ENCODE assay signal across 7 mouse cellular contexts in the genomic region with DNA sequence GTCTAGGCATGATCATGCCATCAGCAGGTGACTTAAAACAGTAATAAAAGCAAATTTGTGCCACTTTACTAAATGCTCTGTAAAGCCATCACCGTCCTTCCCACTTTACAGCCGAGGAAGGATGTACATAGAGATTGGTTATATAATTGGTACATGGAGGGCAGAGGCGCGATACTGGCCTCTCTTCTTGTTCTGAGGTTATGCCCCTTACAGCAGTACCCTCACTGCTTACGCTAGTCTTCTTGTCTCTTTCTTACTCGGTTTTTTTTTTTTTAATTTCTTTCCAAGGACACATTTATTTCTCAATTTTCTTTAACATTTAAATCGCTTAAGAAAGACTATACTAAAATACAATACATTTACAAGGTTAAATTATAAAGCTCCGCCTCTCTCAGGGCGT. TPM values are rescaled to one million over a fixed set of nuclear protein-coding genes. Genes with fewer than 3 reads are reported as not detected.
DNase-seq lines count a peak whose midpoint lies in the region; ATAC-seq and TF ChIP-seq lines count a peak whose summit lies in the region.

No protein-coding gene starts in this region.

- no peak for TF ChIP-seq CTCF in embryonic fibroblast, embryonic 13.5 days (IDR thresholded peaks at IDR 0.05; ENCODE audit: borderline replicate concordance, insufficient read depth, low read length)

- 20% methylated on average over 9 of the region's 9 CpGs for WGBS in lung, embryonic 16.5 days
- whole genome bisulfite sequencing in intestine, embryonic 15.5 days: 22% methylated on average over 9 of the region's 9 CpGs
- 27% methylated on average over 9 of the region's 9 CpGs for WGBS in neural tube, embryonic 14.5 days

- H3K9ac ChIP-seq in lung, embryonic 16.5 days (ENCODE audit: low read length): peak overlapping the region; percentile 52; the same call in 1 of the 2 replicates
- no peak overlapping the region for H3K9ac ChIP-seq in intestine, embryonic 15.5 days
- 0 out of 2 replicates have a peak overlapping the region, but pooled peaks have one; percentile 1 for H3K9ac ChIP-seq in neural tube, embryonic 14.5 days (replicated peaks; ENCODE audit: low read depth, low read length)

- H3K36me3 ChIP-seq in lung, embryonic 16.5 days (ENCODE audit: control insufficient read depth, insufficient read depth, low read length): no peaks in the 10 kb centered on the region
- no peaks in the 10 kb centered on the region for H3K36me3 ChIP-seq in intestine, embryonic 15.5 days
- H3K36me3 ChIP-seq in neural tube, embryonic 14.5 days (ENCODE audit: control insufficient read depth, insufficient read depth, low read length): 0 out of 2 replicates have a peak, but pooled peaks cover under 1% of the 10 kb centered on the region

- ATAC-seq in lung, embryonic 16.5 days (ENCODE audit: low read depth): peak; percentile 23
- ATAC-seq in intestine, embryonic 15.5 days: peak; percentile 32
- no peak for ATAC-seq in neural tube, embryonic 14.5 days (ENCODE audit: low read depth)

- no peak for TF ChIP-seq POLR2A in embryonic fibroblast, embryonic 13.5 days (IDR thresholded peaks at IDR 0.05; ENCODE audit: low read depth, low read length)

- H3K4me1 ChIP-seq in lung, embryonic 16.5 days (replicated peaks; ENCODE audit: control insufficient read depth, insufficient read depth, low read length): no peaks in the 10 kb centered on the region; the same call in 1 of the 2 replicates
- H3K4me1 ChIP-seq in embryonic fibroblast, embryonic 13.5 days (ENCODE audit: control insufficient read depth, insufficient read depth, low read length): peaks cover 3% of the 10 kb centered on the region
- H3K4me1 ChIP-seq in intestine, embryonic 15.5 days (replicated peaks): no peaks in the 10 kb centered on the region
- no peaks in the 10 kb centered on the region for H3K4me1 ChIP-seq in neural tube, embryonic 14.5 days (ENCODE audit: control insufficient read depth, insufficient read depth, low read length)

- no peaks in the 10 kb centered on the region for H3K9me3 ChIP-seq in lung, embryonic 16.5 days (ENCODE audit: control insufficient read depth, low read length)
- H3K9me3 ChIP-seq in intestine, embryonic 15.5 days: no peaks in the 10 kb centered on the region
- no peaks in the 10 kb centered on the region for H3K9me3 ChIP-seq in neural tube, embryonic 14.5 days (ENCODE audit: control insufficient read depth, low read length)

- no peaks in the 10 kb centered on the region for H3K27me3 ChIP-seq in lung, embryonic 16.5 days (ENCODE audit: control insufficient read depth, insufficient read depth, low read depth, low read length)
- no peaks in the 10 kb centered on the region for H3K27me3 ChIP-seq in intestine, embryonic 15.5 days (replicated peaks)
- H3K27me3 ChIP-seq in neural tube, embryonic 14.5 days (ENCODE audit: control insufficient read depth, insufficient read depth, low read length): no peaks in the 10 kb centered on the region

- 0 out of 2 replicates have a peak overlapping the region, but pooled peaks have one; percentile 47 for H3K27ac ChIP-seq in lung, embryonic 16.5 days (ENCODE audit: low read length)
- H3K27ac ChIP-seq in embryonic fibroblast, embryonic 13.5 days (ENCODE audit: insufficient read depth, low read length): peak overlapping the region; percentile 31; the same call in 1 of the 2 replicates
- 0 out of 2 replicates have a peak overlapping the region, but pooled peaks have one; percentile 9 for H3K27ac ChIP-seq in intestine, embryonic 15.5 days
- no peak overlapping the region for H3K27ac ChIP-seq in neural tube, embryonic 14.5 days (ENCODE audit: low read depth, low read length)

- H3K4me2 ChIP-seq in lung, embryonic 16.5 days (ENCODE audit: low read depth, low read length): peak overlapping the region; percentile 58
- peak overlapping the region; percentile 71 for H3K4me2 ChIP-seq in intestine, embryonic 15.5 days (replicated peaks)
- H3K4me2 ChIP-seq in neural tube, embryonic 14.5 days (ENCODE audit: low read depth, low read length): peak overlapping the region; percentile 57

- peak overlapping the region; percentile 85 for H3K4me3 ChIP-seq in lung, embryonic 16.5 days (ENCODE audit: low read length)
- peak overlapping the region; percentile 28; the same call in 1 of the 2 replicates for H3K4me3 ChIP-seq in embryonic fibroblast, embryonic 13.5 days (ENCODE audit: insufficient read depth, low read length)
- peak overlapping the region; percentile 73 for H3K4me3 ChIP-seq in intestine, embryonic 15.5 days (replicated peaks)
- peak overlapping the region; percentile 77 for H3K4me3 ChIP-seq in neural tube, embryonic 14.5 days (ENCODE audit: low read depth, low read length)

- no peak for DNase-seq in lung, postnatal 25 days (ENCODE audit: low spot score)
- DNase-seq in T-cell, adult 2 months (ENCODE audit: low spot score): no peak
- no peak for DNase-seq in right cerebral cortex, postnatal 10 days (ENCODE audit: low spot score in 2 of 2)

RNA-seq across cellular contexts. Expression of gene Tvp23b, which starts 0.5 kb away (rescaled TPM):
- 79.5 TPM in 2 replicates for polyA plus RNA-seq in lung, embryonic 16.5 days (2015; fragmentation: Nextera tagmentation; extraction: Ambion mirVana)
- polyA plus RNA-seq in embryonic fibroblast, embryonic 13.5 days (2011; ENCODE audit: insufficient read length, low read depth, missing spikeins): 48.6 and 58.2 TPM in 2 replicates
- polyA plus RNA-seq in intestine, embryonic 15.5 days (2015; fragmentation: Nextera tagmentation; extraction: Ambion mirVana): 79.6 and 82.3 TPM in 2 replicates
- 45.3 and 45.6 TPM in 2 replicates for polyA plus RNA-seq in neural tube, embryonic 14.5 days (2014; fragmentation: Nextera tagmentation; extraction: Ambion mirVana)

RNA-seq across cellular contexts. Expression of gene Fbxw10, which starts 31.9 kb away (rescaled TPM):
- polyA plus RNA-seq in lung, embryonic 16.5 days (2015; fragmentation: Nextera tagmentation; extraction: Ambion mirVana): 0.40 and 0.92 TPM in 2 replicates
- 1.3 and 1.5 TPM in 2 replicates for polyA plus RNA-seq in embryonic fibroblast, embryonic 13.5 days (2011; ENCODE audit: insufficient read length, low read depth, missing spikeins)
- 0.14 and 0.27 TPM in 2 replicates for polyA plus RNA-seq in intestine, embryonic 15.5 days (2015; fragmentation: Nextera tagmentation; extraction: Ambion mirVana)
- polyA plus RNA-seq in neural tube, embryonic 14.5 days (2014; fragmentation: Nextera tagmentation; extraction: Ambion mirVana): 0.16 and 0.19 TPM in 2 replicates

RNA-seq across cellular contexts. Expression of gene Trim16, which starts 58.7 kb away (rescaled TPM):
- 23.2 and 25.0 TPM in 2 replicates for polyA plus RNA-seq in lung, embryonic 16.5 days (2015; fragmentation: Nextera tagmentation; extraction: Ambion mirVana)
- polyA plus RNA-seq in embryonic fibroblast, embryonic 13.5 days (2011; ENCODE audit: insufficient read length, low read depth, missing spikeins): 23.5 and 28.5 TPM in 2 replicates
- 11.1 and 11.3 TPM in 2 replicates for polyA plus RNA-seq in intestine, embryonic 15.5 days (2015; fragmentation: Nextera tagmentation; extraction: Ambion mirVana)
- 9.5 and 10.1 TPM in 2 replicates for polyA plus RNA-seq in neural tube, embryonic 14.5 days (2014; fragmentation: Nextera tagmentation; extraction: Ambion mirVana)

Comparison
In these comparisons a context has a peak if more than half of its experiments do, and no peak if none do; other contexts are left out.
1. H3K4me3 ChIP-seq: peak in every context shown above with its lines; median percentile 85 in lung, embryonic 16.5 days; 77 in neural tube, embryonic 14.5 days; 73 in intestine, embryonic 15.5 days; 28 in embryonic fibroblast, embryonic 13.5 days.